Mouse (Mus musculus): ENCODE results near the gene H2-M10.4. TPM values are rescaled to one million over a fixed set of nuclear protein-coding genes. Genes with fewer than 3 reads are reported as not detected.

H2-M10.4 gene
- not detected in 2 replicates for polyA plus RNA-seq (2012)

GRCm38 (mm10) chr17:36462234-36462633, at the start of gene H2-M10.4:
Gene H2-M10.4 (minus strand): TSS chr17:36462334.

Other genes starting within 250 kb of the H2-M10.4 start
- 86.1 and 97.9 TPM in 2 replicates for gene Rpp21, start 204.3 kb downstream of the H2-M10.4 start, polyA plus RNA-seq (2012)
- gene Trim39, start 190.1 kb downstream of the H2-M10.4 start, polyA plus RNA-seq (2012): 10.1 and 14.0 TPM in 2 replicates
- not detected in 2 replicates for gene H2-M10.2, start 175.8 kb downstream of the H2-M10.4 start, polyA plus RNA-seq (2012)
- not detected in 2 replicates for gene H2-M10.1, start 136.2 kb downstream of the H2-M10.4 start, polyA plus RNA-seq (2012)
- not detected in 2 replicates for gene H2-M10.3, start 93.9 kb downstream of the H2-M10.4 start, polyA plus RNA-seq (2012)
- not detected in 2 replicates for gene H2-M11, start 84.7 kb upstream of the H2-M10.4 start, polyA plus RNA-seq (2012)
- not detected in 2 replicates for gene H2-M9, start 180.3 kb upstream of the H2-M10.4 start, polyA plus RNA-seq (2012)
- not detected in 2 replicates for gene H2-M1, start 209.9 kb upstream of the H2-M10.4 start, polyA plus RNA-seq (2012)

Data from megakaryocyte-erythroid progenitor cell, adult 5 weeks (primary cell).